Mouse (Mus musculus): Measurements from ENCODE around the gene Cd79a.

GRCm38 (mm10) chr7:24902264-24902629 lies 5.1 kb downstream of the Cd79a start:
- TF ChIP-seq CHD2 (IDR thresholded peaks at IDR 0.05; ENCODE audit: low read depth, low read length), result no peak
- no peak for TF ChIP-seq ZC3H11A (IDR thresholded peaks at IDR 0.05; ENCODE audit: borderline replicate concordance, low read depth, low read length)

All from ES-E14 (cell line).